Mouse (Mus musculus): ENCODE measurements around the gene Dxo.
"Not testable (repeated sequence)": the region's sequence is repeated elsewhere in the genome, so short reads cannot be mapped to it uniquely, and the experiment has no call there.

- not testable (repeated sequence) for TF ChIP-seq MAX, USF1 (IDR thresholded peaks at IDR 0.05; ENCODE audit: low read depth)
Observed at GRCm38 (mm10) chr17:34803367-34803766, 33.5 kb upstream of the Dxo start.
